Mouse (Mus musculus) megakaryocyte progenitor cell, adult 5-6 weeks (primary cell): ENCODE data around the gene Myh6. TPM values are rescaled to one million over a fixed set of nuclear protein-coding genes. Genes with fewer than 3 reads are reported as not detected.
"Not testable (repeated sequence)": the region's sequence is repeated elsewhere in the genome, so short reads cannot be mapped to it uniquely, and the experiment has no call there.

Experiments used
- ATAC-seq: replicated peaks from 2 replicates; pipeline ENCODE4 v1.8.0; 2016; ENCODE audit warnings: mild to moderate bottlenecking, moderate TSS enrichment, inconsistent platforms; ENCODE audit not compliant: poor library complexity
- total RNA-seq, 2 experiments: library from RNA; stranded (forward) in 1 of 2; stranded (reverse) in 1 of 2; fragments of 157-497, 149-512 nt in 1 of 2; fragments of 200-1000 nt in 1 of 2; gene quantifications; 2 replicates each; pipeline versions ENCODE4 v1.2.3 to v1.2.4; 2015 to 2017

Myh6 gene
- total RNA-seq, 2 experiments from 2014 or later: not detected

- not testable (repeated sequence) for ATAC-seq
Measured at GRCm38 (mm10) chr14:54959853-54960613, 6.7 kb downstream of the Myh6 start.

GRCm38 (mm10) chr14:54959197-54959596 lies 7.5 kb downstream of the Myh6 start:
- ATAC-seq: no peak

GRCm38 (mm10) chr14:54958503-54958902 lies 8.2 kb downstream of the Myh6 start:
- no peak for ATAC-seq

GRCm38 (mm10) chr14:54956533-54956932 lies 10.2 kb downstream of the Myh6 start:
- ATAC-seq: no peak

GRCm38 (mm10) chr14:54955481-54955880 lies 11.2 kb downstream of the Myh6 start:
- ATAC-seq: no peak

GRCm38 (mm10) chr14:54954474-54954873 lies 12.3 kb downstream of the Myh6 start:
- no peak for ATAC-seq

- ATAC-seq: no peak
Measured at GRCm38 (mm10) chr14:54953664-54954206, 13.0 kb downstream of the Myh6 start.

- ATAC-seq: no peak
Measured at GRCm38 (mm10) chr14:54951587-54951986, 15.1 kb downstream of the Myh6 start.

- ATAC-seq: no peak
Measured at GRCm38 (mm10) chr14:54950493-54950892, 16.2 kb downstream of the Myh6 start.

- ATAC-seq: no peak
Measured at GRCm38 (mm10) chr14:54948781-54949180, 17.9 kb downstream of the Myh6 start.

GRCm38 (mm10) chr14:54947008-54947407 lies 19.7 kb downstream of the Myh6 start:
- ATAC-seq: not testable (repeated sequence)

- no peak for ATAC-seq
Measured at GRCm38 (mm10) chr14:54945975-54946704, 20.6 kb downstream of the Myh6 start.

- ATAC-seq: no peak
Measured at GRCm38 (mm10) chr14:54944939-54945338, 21.8 kb downstream of the Myh6 start.

- no peak for ATAC-seq
Measured at GRCm38 (mm10) chr14:54943971-54944370, 22.8 kb downstream of the Myh6 start.

- no peak for ATAC-seq
Measured at GRCm38 (mm10) chr14:54942479-54942878, 24.2 kb downstream of the Myh6 start.

- no peak for ATAC-seq
Measured at GRCm38 (mm10) chr14:54941024-54941978, 25.4 kb downstream of the Myh6 start.

- ATAC-seq: no peak
Measured at GRCm38 (mm10) chr14:54940176-54940530, 26.6 kb downstream of the Myh6 start.

- ATAC-seq: peak; percentile 76
Measured at GRCm38 (mm10) chr14:54939434-54940175, 27.1 kb downstream of the Myh6 start.

- ATAC-seq: no peak
Measured at GRCm38 (mm10) chr14:54938431-54939219, 28.1 kb downstream of the Myh6 start.
